Mouse (Mus musculus): ENCODE data around the gene Ccr4. TPM values are rescaled to one million over a fixed set of nuclear protein-coding genes. Genes with fewer than 3 reads are reported as not detected.

The Ccr4 gene
- polyA plus RNA-seq (2015; fragmentation: Nextera tagmentation; extraction: Ambion mirVana) = 0.55 and 0.78 TPM in 2 replicates

DNA sequence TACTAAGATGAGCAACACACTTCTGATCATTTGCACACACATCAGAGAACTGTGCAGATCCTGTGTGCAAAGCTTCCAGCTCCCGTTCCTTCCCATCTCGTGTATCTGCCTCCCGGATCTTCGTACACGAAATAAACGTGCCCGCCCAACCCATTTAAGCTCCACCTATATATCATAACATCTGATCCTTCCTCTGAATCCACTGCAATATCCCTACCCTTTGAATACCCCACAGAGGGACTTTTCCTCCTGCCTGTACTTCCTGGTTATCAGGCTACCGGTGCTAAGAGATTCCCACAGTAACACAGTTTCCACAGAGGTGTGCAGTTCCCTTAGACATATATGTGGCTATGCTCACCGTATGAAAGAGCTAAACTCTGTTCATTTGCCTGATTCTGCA lies at the start of gene Ccr4:
Gene Ccr4 (minus strand): TSS at position 101 of the 400 bp plus-strand sequence.
- Histone ChIP-seq H3K36me3 (peaks cover 20% of the 10 kb centered on the region), H3K9ac (no peak within 1 kb of the TSS)

DNA sequence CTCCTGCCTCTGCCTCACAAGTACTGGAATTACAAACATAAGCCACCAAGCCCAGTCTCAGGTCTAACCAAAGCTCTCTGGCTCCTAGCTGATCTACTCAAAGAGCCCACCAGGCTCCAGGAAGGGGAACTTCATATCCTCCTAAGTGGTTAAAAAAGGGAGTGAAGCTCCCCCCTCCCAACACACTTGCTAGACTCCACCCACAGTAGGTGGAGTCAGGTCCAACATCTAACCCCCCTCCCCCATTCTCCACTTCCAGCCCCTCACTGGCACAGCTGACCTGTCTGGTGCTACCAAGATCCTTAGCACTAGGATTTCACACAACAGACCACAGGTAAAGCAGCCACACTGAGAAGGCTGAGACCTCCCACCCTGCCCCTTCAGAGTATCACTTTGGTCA lies 49.1 kb upstream of the Ccr4 start:
- ATAC-seq (replicated peaks; ENCODE audit: low FRiP score) = no peak
- Histone ChIP-seq H3K36me3 (no peaks in the 10 kb centered on the region), H3K9ac (no peak overlapping the region), H3K9me3 (replicated peaks) (no peaks in the 10 kb centered on the region), H3K4me1 (peaks cover 56% of the 10 kb centered on the region), H3K27ac (no peak overlapping the region), H3K27me3 (peaks cover 9% of the 10 kb centered on the region), H3K4me2 (no peak overlapping the region), H3K4me3 (replicated peaks) (no peak overlapping the region)

More for the DNA sequence above, at the start of gene Ccr4:
- no peak within 1 kb of the TSS for H3K4me3 ChIP-seq (replicated peaks)
- no peak for ATAC-seq (replicated peaks; ENCODE audit: low FRiP score)
- 80% methylated on average over 9 of the region's 9 CpGs for WGBS
- H3K4me1 ChIP-seq = peaks cover 4% of the 10 kb centered on the region
- no peaks in the 10 kb centered on the region; the same call in 1 of the 2 replicates for H3K9me3 ChIP-seq (replicated peaks)
- H3K4me2 ChIP-seq = no peak within 1 kb of the TSS
- H3K27me3 ChIP-seq = peaks cover 1% of the 10 kb centered on the region; the same call in 1 of the 2 replicates
- no peak within 1 kb of the TSS for H3K27ac ChIP-seq

DNA sequence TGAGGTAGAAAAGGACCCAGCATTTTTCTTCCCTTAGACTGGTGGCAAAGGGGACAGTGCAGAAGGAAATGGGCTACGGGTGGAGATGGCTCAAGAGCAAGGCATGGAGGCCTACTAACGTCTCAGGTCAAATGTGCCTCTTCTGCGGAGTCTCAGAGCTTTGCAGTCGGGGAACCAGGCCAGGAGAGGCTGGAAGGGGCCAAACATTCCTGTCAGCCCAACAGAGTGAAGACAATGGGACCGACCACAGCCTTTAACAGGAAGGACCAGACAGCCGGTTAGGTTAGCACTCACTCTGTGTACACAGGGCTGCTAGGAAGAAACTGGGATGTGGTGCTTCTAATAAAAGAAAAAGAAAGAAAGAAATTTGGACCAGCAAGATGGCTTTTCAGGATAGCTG lies 45.3 kb upstream of the Ccr4 start:
- Histone ChIP-seq H3K9ac (no peak overlapping the region), H3K36me3 (no peaks in the 10 kb centered on the region), H3K27ac (no peak overlapping the region), H3K4me1 (peaks cover 72% of the 10 kb centered on the region), H3K4me2 (no peak overlapping the region), H3K9me3 (replicated peaks) (no peaks in the 10 kb centered on the region), H3K27me3 (no peaks in the 10 kb centered on the region), H3K4me3 (replicated peaks) (no peak overlapping the region)
- ATAC-seq (replicated peaks; ENCODE audit: low FRiP score) = no peak
- 38% methylated on average over 6 of the region's 6 CpGs for WGBS

DNA sequence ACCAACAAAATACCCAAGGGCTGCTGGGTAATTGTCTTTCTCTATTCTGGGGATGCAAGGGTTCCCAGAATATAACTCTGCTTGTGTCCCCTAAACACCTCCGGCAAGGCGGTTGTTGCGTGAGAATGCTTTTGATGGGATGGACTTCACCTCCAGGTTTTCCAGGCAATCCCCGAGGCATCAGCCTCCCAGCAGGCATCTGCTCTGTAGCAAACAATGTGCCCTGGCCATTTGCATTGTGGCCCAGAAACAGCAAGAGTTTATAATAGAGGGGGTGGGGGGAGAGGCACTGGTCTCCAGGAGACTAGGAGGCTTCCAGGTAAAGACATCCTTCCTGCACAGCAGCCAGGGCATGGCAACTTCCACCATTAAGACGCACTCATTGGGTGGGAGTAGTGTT lies 44.4 kb upstream of the Ccr4 start:
- Histone ChIP-seq H3K9ac (no peak overlapping the region), H3K4me3 (replicated peaks) (no peak overlapping the region), H3K4me2 (no peak overlapping the region), H3K27me3 (no peaks in the 10 kb centered on the region), H3K9me3 (replicated peaks) (no peaks in the 10 kb centered on the region), H3K36me3 (no peaks in the 10 kb centered on the region), H3K4me1 (peaks cover 72% of the 10 kb centered on the region), H3K27ac (peak overlapping the region; percentile 81; the same call in 1 of the 2 replicates)
- ATAC-seq (replicated peaks; ENCODE audit: low FRiP score) = no peak
- WGBS = 47% methylated on average over 5 of the region's 5 CpGs

DNA sequence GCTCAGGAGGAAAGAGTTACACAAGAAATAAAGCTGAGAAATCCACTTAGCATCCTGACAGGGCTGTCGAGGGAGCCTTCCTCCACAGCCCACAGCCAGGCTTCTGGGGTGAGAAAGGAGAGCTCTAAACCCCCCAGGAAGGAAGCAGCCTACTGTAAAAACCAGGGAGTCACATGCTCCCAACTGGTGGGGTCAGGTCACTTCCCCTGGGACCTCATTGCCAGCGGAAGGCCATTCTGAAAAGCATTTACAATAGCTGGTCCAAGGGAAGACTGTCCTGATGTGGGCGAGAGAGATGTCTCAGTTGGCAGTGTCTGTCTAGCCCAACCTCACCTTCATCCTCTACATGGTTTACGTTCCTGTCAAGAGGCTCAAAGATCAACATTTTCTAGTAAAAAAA lies 43.8 kb upstream of the Ccr4 start:
- Histone ChIP-seq H3K9ac (no peak overlapping the region), H3K27me3 (no peaks in the 10 kb centered on the region), H3K4me2 (peak overlapping the region; percentile 22; the same call in 1 of the 2 replicates), H3K4me1 (peaks cover 72% of the 10 kb centered on the region), H3K36me3 (no peaks in the 10 kb centered on the region), H3K27ac (peak overlapping the region; percentile 81), H3K9me3 (replicated peaks) (no peaks in the 10 kb centered on the region), H3K4me3 (replicated peaks) (no peak overlapping the region)
- 24% methylated on average over 4 of the region's 4 CpGs for WGBS
- no peak for ATAC-seq (replicated peaks; ENCODE audit: low FRiP score)

DNA sequence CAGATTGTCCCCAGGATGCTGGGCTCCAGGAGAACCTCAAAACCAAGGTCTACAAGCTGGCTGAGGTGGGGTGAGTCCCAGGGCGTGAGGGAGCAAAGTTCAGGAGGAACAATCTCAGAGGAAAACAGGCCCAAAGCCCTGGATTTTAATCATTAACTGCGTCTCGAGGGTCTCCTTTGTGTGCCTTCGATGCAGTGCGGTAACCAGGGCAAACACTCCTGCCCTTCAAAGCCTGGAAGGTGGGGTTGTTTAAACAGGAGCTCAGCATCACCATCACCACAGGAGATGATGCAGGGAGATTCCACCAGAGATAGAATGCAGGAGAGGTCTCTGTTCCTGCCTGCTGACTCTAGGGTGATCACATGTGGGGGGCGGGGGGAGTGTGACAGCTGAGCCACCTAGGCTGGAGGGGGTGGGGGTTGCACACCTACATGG lies 42.9 kb upstream of the Ccr4 start:
- peak overlapping the region; percentile 81 for H3K27ac ChIP-seq
- WGBS = 35% methylated on average over 6 of the region's 6 CpGs
- H3K4me2 ChIP-seq = peak overlapping the region; percentile 22; the same call in 1 of the 2 replicates
- H3K27me3 ChIP-seq = no peaks in the 10 kb centered on the region
- no peaks in the 10 kb centered on the region for H3K9me3 ChIP-seq (replicated peaks)
- H3K4me1 ChIP-seq = peaks cover 75% of the 10 kb centered on the region
- H3K36me3 ChIP-seq = no peaks in the 10 kb centered on the region
- H3K9ac ChIP-seq = no peak overlapping the region
- no peak overlapping the region for H3K4me3 ChIP-seq (replicated peaks)
- peak; percentile 65 for ATAC-seq (replicated peaks; ENCODE audit: low FRiP score)

DNA sequence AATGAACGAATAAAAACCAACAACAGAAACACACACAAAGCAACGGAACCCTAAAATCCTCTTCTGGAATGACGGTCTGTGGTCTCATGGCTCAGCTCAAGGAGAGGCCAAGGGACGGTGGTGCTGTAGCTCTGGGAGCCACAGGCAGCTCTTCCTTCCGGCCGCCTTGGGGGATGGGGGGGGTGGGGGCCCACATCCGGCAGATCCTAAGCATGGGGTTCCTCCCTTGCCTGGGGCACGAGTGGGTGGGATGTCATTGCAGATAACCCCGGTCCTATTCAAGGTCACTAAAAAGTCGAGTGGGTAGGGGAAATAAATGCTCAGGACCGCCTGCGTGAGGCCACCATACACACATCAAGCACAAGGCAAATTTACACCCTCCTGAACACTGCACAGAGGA lies 42.0 kb upstream of the Ccr4 start:
- ATAC-seq (replicated peaks; ENCODE audit: low FRiP score) = no peak
- H3K4me2 ChIP-seq = no peak overlapping the region
- no peaks in the 10 kb centered on the region for H3K36me3 ChIP-seq
- no peak overlapping the region for H3K9ac ChIP-seq
- peaks cover 73% of the 10 kb centered on the region for H3K4me1 ChIP-seq
- H3K4me3 ChIP-seq (replicated peaks) = no peak overlapping the region
- no peaks in the 10 kb centered on the region for H3K9me3 ChIP-seq (replicated peaks)
- 48% methylated on average over 12 of the region's 12 CpGs for WGBS
- no peaks in the 10 kb centered on the region for H3K27me3 ChIP-seq
- peak overlapping the region; percentile 81; the same call in 1 of the 2 replicates for H3K27ac ChIP-seq

DNA sequence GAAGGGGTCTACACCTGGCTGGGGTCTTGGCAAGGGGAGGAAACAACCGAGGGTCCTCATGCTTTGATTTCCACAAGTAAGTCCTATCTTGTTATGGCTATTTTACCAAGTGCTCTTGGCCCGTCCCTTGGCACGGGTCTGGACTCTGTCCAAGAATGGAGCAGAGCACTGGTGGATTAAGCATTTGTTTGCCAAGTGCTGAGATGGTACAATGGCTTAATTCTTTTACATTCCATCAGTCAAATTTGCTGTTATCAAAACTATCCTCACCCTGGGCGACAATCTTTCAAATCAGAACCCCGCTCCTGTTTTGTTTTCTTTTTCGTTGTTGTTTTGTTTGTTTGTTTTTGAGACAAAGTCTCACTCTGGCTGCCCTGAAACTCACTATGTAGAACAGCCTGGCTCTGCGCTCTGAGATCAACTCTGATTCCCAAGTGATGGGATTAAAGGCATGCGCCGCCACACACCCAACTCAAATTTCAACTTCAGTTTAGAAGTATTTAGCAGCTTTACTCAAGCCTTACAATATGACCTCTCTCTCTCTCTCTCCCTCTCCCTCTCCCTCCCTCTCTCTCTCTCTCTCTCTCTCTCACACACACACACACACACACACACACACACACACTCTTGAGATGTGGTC lies 40.2 kb upstream of the Ccr4 start:
- Histone ChIP-seq H3K4me1 (peaks cover 74% of the 10 kb centered on the region), H3K9ac (no peak overlapping the region), H3K4me2 (peak overlapping the region; percentile 48), H3K36me3 (no peaks in the 10 kb centered on the region), H3K27me3 (no peaks in the 10 kb centered on the region), H3K4me3 (replicated peaks) (no peak overlapping the region), H3K27ac (peak overlapping the region; percentile 79), H3K9me3 (replicated peaks) (no peaks in the 10 kb centered on the region)
- WGBS = 21% methylated on average over 9 of the region's 9 CpGs
- 0 out of 2 replicates have a peak, but pooled peaks have one; percentile 17 for ATAC-seq (replicated peaks; ENCODE audit: low FRiP score)

DNA sequence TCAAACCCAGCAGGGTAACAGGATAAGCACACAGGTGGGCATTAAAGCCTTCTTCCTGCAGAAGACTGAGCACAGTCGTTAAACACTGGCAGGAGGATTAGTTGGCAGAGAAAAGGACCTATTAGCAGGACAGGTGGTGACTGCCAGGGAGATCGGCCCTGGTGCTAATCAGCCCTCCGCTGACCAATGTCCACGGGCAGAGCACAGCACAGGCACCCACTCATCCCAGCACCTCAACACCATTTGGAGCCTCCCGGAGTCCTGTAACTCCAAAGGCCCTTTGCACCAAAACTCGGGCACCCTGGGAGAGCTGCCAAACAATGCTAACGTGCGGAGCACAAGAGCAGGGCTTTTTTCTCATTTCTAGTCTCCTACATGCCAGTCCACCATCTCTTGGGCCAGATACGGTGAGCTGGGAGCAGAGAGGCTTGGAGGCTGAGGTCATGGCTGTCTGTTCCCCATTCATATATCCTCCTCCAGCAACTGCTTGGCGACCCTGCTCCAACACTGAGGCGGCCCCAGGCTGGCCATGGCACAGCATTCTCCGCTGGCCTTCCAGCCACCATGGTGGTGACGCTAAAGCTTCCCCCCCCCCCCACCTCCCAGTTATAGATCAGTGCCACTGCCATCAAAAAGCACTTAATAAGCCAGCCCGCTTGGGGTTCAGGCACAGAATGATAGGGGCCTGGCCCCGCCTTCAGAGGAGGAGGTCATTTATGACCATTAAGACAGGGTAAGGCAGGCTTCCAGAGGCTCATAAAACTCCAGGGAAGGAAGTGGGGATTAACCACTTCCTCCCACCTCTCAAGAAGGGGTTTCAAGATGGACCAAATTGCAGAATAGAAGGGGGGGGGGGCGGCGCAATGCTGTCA lies 39.4 kb upstream of the Ccr4 start:
- Histone ChIP-seq H3K9me3 (replicated peaks) (no peaks in the 10 kb centered on the region), H3K27ac (peak overlapping the region; percentile 79; the same call in 1 of the 2 replicates), H3K4me2 (peak overlapping the region; percentile 48), H3K4me1 (peaks cover 73% of the 10 kb centered on the region), H3K4me3 (replicated peaks) (no peak overlapping the region), H3K36me3 (no peaks in the 10 kb centered on the region), H3K9ac (no peak overlapping the region), H3K27me3 (no peaks in the 10 kb centered on the region)
- WGBS = 35% methylated on average over 15 of the region's 17 CpGs
- 0 out of 2 replicates have a peak, but pooled peaks have one; percentile 23 for ATAC-seq (replicated peaks; ENCODE audit: low FRiP score)

DNA sequence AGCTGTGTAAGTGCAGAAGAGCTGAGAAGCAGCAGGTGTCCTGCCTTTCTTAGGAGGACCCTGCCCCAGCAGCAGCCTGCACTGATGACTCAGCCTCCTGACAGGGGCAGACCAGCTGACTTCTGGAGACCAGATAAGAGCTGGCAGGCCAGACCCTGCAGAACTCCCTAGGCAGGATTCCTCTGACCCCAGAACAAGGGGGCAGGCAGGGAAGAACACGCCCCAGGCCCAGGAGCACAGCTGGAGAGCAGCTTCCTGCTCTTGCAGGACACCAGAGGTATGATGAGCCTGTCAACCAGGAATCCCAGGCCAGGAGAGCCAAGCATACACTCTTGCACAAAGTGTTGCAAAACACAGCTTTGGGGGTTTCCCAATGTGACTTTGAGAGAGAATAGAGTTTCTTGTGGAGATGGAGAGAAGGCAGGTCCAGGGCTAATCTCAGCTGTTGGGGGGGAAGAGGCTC lies 36.6 kb upstream of the Ccr4 start:
- Histone ChIP-seq H3K4me1 (peaks cover 74% of the 10 kb centered on the region), H3K4me3 (replicated peaks) (no peak overlapping the region), H3K4me2 (no peak overlapping the region), H3K9ac (no peak overlapping the region), H3K27me3 (no peaks in the 10 kb centered on the region), H3K9me3 (replicated peaks) (no peaks in the 10 kb centered on the region), H3K27ac (no peak overlapping the region), H3K36me3 (no peaks in the 10 kb centered on the region)
- ATAC-seq (replicated peaks; ENCODE audit: low FRiP score) = no peak
- 33% methylated on average over 1 of the region's 1 CpGs for WGBS

DNA sequence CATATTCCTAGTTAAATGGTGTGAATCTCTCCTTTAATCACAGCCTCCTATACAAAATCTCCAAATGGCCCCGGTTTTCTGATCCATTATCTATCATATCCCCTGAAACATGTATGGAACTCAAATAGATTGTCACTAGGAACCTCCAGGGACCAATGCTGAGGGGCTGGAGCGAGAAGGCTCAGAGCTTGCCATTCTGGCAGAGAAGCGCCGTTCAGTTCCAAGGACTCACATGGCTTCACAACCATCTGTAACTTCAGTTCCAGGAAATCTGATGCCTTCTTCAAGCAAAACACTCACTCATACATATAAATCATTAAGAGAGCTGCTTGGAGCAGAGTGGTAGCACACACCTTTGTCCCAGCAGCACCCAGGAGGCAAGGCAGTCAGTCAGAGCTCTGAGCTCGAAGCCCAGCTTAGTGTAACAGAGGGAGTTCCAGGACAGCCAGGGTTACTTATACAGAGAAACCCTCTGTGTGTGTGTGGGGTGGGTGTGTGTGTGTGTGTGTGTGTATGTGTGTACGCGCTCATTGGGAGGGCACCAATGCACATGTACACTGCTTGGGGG lies 34.4 kb upstream of the Ccr4 start:
- Histone ChIP-seq H3K4me3 (replicated peaks) (no peak overlapping the region), H3K27me3 (no peaks in the 10 kb centered on the region), H3K27ac (peak overlapping the region; percentile 41), H3K9ac (no peak overlapping the region), H3K4me1 (peaks cover 53% of the 10 kb centered on the region), H3K4me2 (no peak overlapping the region), H3K36me3 (no peaks in the 10 kb centered on the region), H3K9me3 (replicated peaks) (no peaks in the 10 kb centered on the region)
- 49% methylated on average over 7 of the region's 7 CpGs for WGBS
- ATAC-seq (replicated peaks; ENCODE audit: low FRiP score) = peak; percentile 31; the same call in 1 of the 2 replicates

DNA sequence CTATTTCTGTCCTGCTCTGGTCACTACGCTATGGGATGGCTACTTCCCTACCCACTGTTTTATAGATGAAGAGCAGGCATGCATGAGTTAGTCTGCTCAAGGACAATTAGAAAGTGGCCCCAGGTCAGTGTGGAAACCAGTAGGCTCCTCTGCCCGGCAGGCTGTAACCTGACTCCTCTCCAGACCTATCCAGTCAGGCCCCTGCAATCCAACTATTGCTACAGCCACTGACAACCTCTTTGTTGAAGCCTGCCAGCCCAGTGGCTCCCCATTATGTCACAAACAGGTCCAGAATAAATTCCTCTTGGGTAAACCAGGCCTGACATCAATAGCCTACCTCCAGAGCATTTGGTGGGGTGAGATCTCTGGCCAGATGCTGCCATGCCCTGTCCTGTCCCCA lies 31.9 kb upstream of the Ccr4 start:
- 29% methylated on average over 2 of the region's 2 CpGs for WGBS
- Histone ChIP-seq H3K4me1 (peaks cover 52% of the 10 kb centered on the region), H3K9me3 (replicated peaks) (no peaks in the 10 kb centered on the region), H3K4me2 (no peak overlapping the region), H3K4me3 (replicated peaks) (no peak overlapping the region), H3K27me3 (no peaks in the 10 kb centered on the region), H3K9ac (no peak overlapping the region), H3K36me3 (no peaks in the 10 kb centered on the region), H3K27ac (peak overlapping the region; percentile 67)
- peak; percentile 88 for ATAC-seq (replicated peaks; ENCODE audit: low FRiP score)

Measured in kidney, embryonic 15.5 days (tissue).